Mouse (Mus musculus) CH12.LX (cell line): ENCODE results near the gene Gm20388. TPM values are rescaled to one million over a fixed set of nuclear protein-coding genes. Genes with fewer than 3 reads are reported as not detected.

ENCODE experiments used
- DNase-seq: peaks from one replicate; pipeline ENCODE4 v3.0.0-alpha.2; 2013; ENCODE audit errors: extremely low read depth
- H3K27ac ChIP-seq: 2 replicates; pipeline ENCODE4 v1.5.1; 2012; ENCODE audit warnings: low read depth, mild to moderate bottlenecking, control low read depth, moderate library complexity; ENCODE audit not compliant: insufficient read depth
- H3K27me3 ChIP-seq: replicated peaks from 2 replicates; pipeline ENCODE3; 2012; ENCODE audit warnings: inconsistent platforms
- H3K36me3 ChIP-seq, 2 experiments: replicated peaks in 1 of 2; 2 replicates each; pipeline versions ENCODE3 to v1.6.1; 2012; ENCODE audit warnings: inconsistent platforms in 1 of 2, low read length in 1 of 2, mild to moderate bottlenecking in 1 of 2, mixed read lengths in 1 of 2, moderate library complexity in 1 of 2; ENCODE audit not compliant: control insufficient read depth in 1 of 2, insufficient read depth in 1 of 2
- H3K4me1 ChIP-seq, 2 experiments: 2 replicates each; pipeline ENCODE4 v1.6.1; 2012; ENCODE audit warnings: inconsistent platforms in 1 of 2, moderate library complexity in 1 of 2; ENCODE audit not compliant: insufficient read depth in 2 of 2, control insufficient read depth in 1 of 2
- H3K4me2 ChIP-seq: 2 replicates; pipeline ENCODE4 v1.6.1; 2012; ENCODE audit warnings: low read depth, mild to moderate bottlenecking, control low read depth; ENCODE audit not compliant: poor library complexity, insufficient read depth, severe bottlenecking
- H3K4me3 ChIP-seq, 3 experiments: fragments of 150-350 bp in 1 of 3; sonication (generic) in 1 of 3; replicated peaks in 1 of 3; 2 replicates each; pipeline versions ENCODE3 to v1.5.1; 2011 to 2012; ENCODE audit warnings: low read depth in 2 of 3, low read length in 2 of 3, mild to moderate bottlenecking in 2 of 3, moderate library complexity in 2 of 3, control low read depth in 1 of 3, improper control_type of control experiment in 1 of 3, inconsistent platforms in 1 of 3, mixed read lengths in 1 of 3; ENCODE audit not compliant: poor library complexity in 1 of 3
- H3K79me2 ChIP-seq: replicated peaks from 2 replicates; pipeline ENCODE4 v1.6.1; 2012; ENCODE audit warnings: mild to moderate bottlenecking, moderate library complexity; ENCODE audit not compliant: control insufficient read depth, poor library complexity, insufficient read depth, severe bottlenecking; ENCODE audit errors: extremely low read depth
- H3K9ac ChIP-seq: 2 replicates; pipeline ENCODE4 v1.6.1; 2012; ENCODE audit warnings: low read depth, mild to moderate bottlenecking, control low read depth, moderate library complexity; ENCODE audit not compliant: insufficient read depth
- H3K9me3 ChIP-seq: replicated peaks from 2 replicates; pipeline ENCODE3; 2012; ENCODE audit warnings: low read length, inconsistent platforms, mixed read lengths
- BHLHE40 ChIP-seq: IDR thresholded peaks from 2 replicates; pipeline ENCODE4 v1.6.1; 2011; ENCODE audit warnings: mild to moderate bottlenecking, low read depth, low read length, improper control_type of control experiment
- CHD1 ChIP-seq: IDR thresholded peaks from 2 replicates; pipeline ENCODE4 v1.6.1; 2012; ENCODE audit warnings: low read depth, low read length, improper control_type of control experiment, inconsistent platforms
- CHD2 ChIP-seq: IDR thresholded peaks from 2 replicates; pipeline ENCODE4 v1.6.1; 2011; ENCODE audit warnings: low read length, improper control_type of control experiment
- E2F4 ChIP-seq: IDR thresholded peaks from 2 replicates; pipeline ENCODE4 v1.6.1; 2011; ENCODE audit warnings: low read depth, low read length, improper control_type of control experiment; ENCODE audit not compliant: insufficient replicate concordance
- ELF1 ChIP-seq: IDR thresholded peaks from 2 replicates; pipeline ENCODE4 v1.6.1; 2014; ENCODE audit warnings: low read depth, mild to moderate bottlenecking, inconsistent platforms, low read length, improper control_type of control experiment
- ETS1 ChIP-seq: conservative IDR thresholded peaks from 2 replicates; pipeline ENCODE4 v1.6.1; 2012; ENCODE audit warnings: low read depth, mild to moderate bottlenecking, inconsistent platforms, low read length, improper control_type of control experiment, moderate library complexity
- IRF4 ChIP-seq: IDR thresholded peaks from 2 replicates; pipeline ENCODE4 v1.6.1; 2014; ENCODE audit warnings: low read depth, mild to moderate bottlenecking, inconsistent platforms, low read length, improper control_type of control experiment
- JUND ChIP-seq: conservative IDR thresholded peaks from 2 replicates; pipeline ENCODE4 v1.6.1; 2011; ENCODE audit warnings: low read depth, low read length, improper control_type of control experiment
- MAFK ChIP-seq: IDR thresholded peaks from 2 replicates; pipeline ENCODE4 v1.6.1; 2011; ENCODE audit warnings: low read length, improper control_type of control experiment; ENCODE audit not compliant: insufficient replicate concordance
- MAZ ChIP-seq: IDR thresholded peaks from 2 replicates; pipeline ENCODE4 v1.6.1; 2012; ENCODE audit warnings: low read depth, mild to moderate bottlenecking, inconsistent platforms, low read length, improper control_type of control experiment, moderate library complexity
- MEF2A ChIP-seq: IDR thresholded peaks from 2 replicates; pipeline ENCODE4 v1.6.1; 2014; ENCODE audit warnings: low read depth, mild to moderate bottlenecking, inconsistent platforms, low read length, improper control_type of control experiment, borderline replicate concordance
- NELFE ChIP-seq: IDR thresholded peaks from 2 replicates; pipeline ENCODE4 v1.6.1; 2011; ENCODE audit warnings: low read depth, low read length, improper control_type of control experiment
- NRF1 ChIP-seq: IDR thresholded peaks from 2 replicates; pipeline ENCODE4 v1.6.1; 2014; ENCODE audit warnings: low read depth, mild to moderate bottlenecking, inconsistent platforms, low read length, improper control_type of control experiment, moderate library complexity
- PAX5 ChIP-seq: IDR thresholded peaks from 2 replicates; pipeline ENCODE4 v1.6.1; 2012; ENCODE audit warnings: low read length, inconsistent platforms, mixed read lengths
- RAD21 ChIP-seq: IDR thresholded peaks from 2 replicates; pipeline ENCODE4 v1.6.1; 2011; ENCODE audit warnings: low read depth, mild to moderate bottlenecking, low read length, improper control_type of control experiment, moderate library complexity
- TBP ChIP-seq: conservative IDR thresholded peaks from 2 replicates; pipeline ENCODE4 v1.6.1; 2011; ENCODE audit warnings: low read depth, low read length, improper control_type of control experiment
- UBTF ChIP-seq: IDR thresholded peaks from 2 replicates; pipeline ENCODE4 v1.6.1; 2012; ENCODE audit warnings: low read depth, mild to moderate bottlenecking, inconsistent platforms, low read length, improper control_type of control experiment, moderate library complexity
- USF1 ChIP-seq: IDR thresholded peaks from 2 replicates; pipeline ENCODE4 v1.6.1; 2014; ENCODE audit warnings: low read depth, mild to moderate bottlenecking, inconsistent platforms, low read length, improper control_type of control experiment
- ZKSCAN1 ChIP-seq: IDR thresholded peaks from 2 replicates; pipeline ENCODE4 v1.6.1; 2012; ENCODE audit warnings: low read depth, inconsistent platforms, low read length, improper control_type of control experiment, borderline replicate concordance
- dilution Hi-C: fragments of 300-500 bp; cut with MboI; formaldehyde crosslinking; loops from 2 replicates; pipeline ENCODE4 v1.14.3; 2020; ENCODE audit warnings: low sequenced_read_pairs; ENCODE audit not compliant: extremely low pct_unique_long_range_greater_than_20kb, extremely low pct_ligation_motif_present
- in situ Hi-C: fragments of 300-500 bp; cut with MboI; formaldehyde crosslinking; loops from 3 replicates; pipeline ENCODE4 v1.14.3; 2019; ENCODE audit warnings: low sequenced_read_pairs, low pct_ligation_motif_present, low pct_unique_long_range_greater_than_20kb, mixed read lengths
- polyA plus RNA-seq: library from polyadenylated mRNA; unstranded; fragments of >175 nt; gene quantifications from 2 replicates; pipeline ENCODE4 v1.2.1, GENCODE M21; 2012; ENCODE audit warnings: low read depth; ENCODE audit not compliant: insufficient read length
- total RNA-seq, 2 experiments: library from RNA; depleted of rRNA; stranded (reverse); fragments of 300-350 nt in 1 of 2; fragments of >200 nt in 1 of 2; gene quantifications; 2 replicates each; pipeline ENCODE4 v1.2.3; 2012 to 2014

The Gm20388 gene
- total and polyA plus RNA-seq, 3 experiments = 14.8 to 26.3 (median 22.2) TPM

DNA sequence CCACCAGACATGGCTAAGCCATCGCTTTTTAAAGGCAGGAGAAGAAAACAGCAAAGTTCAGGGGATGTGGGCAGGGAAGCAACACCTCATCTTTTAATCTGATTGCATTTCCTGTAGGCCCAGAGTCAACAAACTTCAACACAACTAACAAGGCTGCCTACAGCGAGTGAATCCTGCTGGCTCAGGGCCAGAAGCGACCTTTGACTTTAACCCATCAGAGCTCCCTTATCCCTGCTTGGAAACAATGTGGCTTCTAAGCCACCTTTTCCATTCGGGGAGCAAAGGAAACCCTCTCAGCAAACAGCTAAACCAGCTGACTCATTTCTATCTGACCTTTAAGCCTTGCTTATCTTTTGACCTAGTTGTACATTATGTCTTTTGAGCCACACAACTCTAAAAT lies 3886.1 kb downstream of the Gm20388 start:
- DNase-seq = no peak
- dilution Hi-C loops = no loop called here

DNA sequence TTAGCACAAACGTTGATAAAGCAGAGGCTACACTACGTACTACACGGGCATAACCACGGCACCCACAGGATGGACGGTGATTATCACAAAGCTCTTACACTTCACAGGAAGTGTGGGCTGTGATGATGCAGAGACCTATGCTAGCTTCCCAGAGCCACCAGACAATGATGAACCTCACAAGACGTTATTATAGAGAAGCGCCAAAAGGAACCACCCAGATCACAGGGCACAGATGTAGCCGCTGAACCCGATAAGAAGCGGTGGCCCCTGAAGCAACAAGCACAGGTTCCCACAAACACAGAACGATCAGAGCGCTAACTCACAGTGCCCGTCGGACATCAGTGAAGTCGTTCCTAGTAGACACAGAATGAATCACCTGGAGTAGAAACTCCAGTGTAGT lies 3887.3 kb downstream of the Gm20388 start:
- Histone ChIP-seq H3K4me1 (peaks cover 2 to 19% of the 10 kb centered on the region in 2 experiments; a peak in 3 of 4 replicates), H3K9ac (no peak overlapping the region), H3K27me3 (no peaks in the 10 kb centered on the region), H3K27ac (no peak overlapping the region), H3K36me3 (no peaks in the 10 kb centered on the region), H3K4me3 (no peak overlapping the region), H3K4me2 (no peak overlapping the region), H3K9me3 (peaks cover 7% of the 10 kb centered on the region), H3K79me2 (no peaks in the 10 kb centered on the region)
- in situ Hi-C loops (loop anchor here (10.0 kb wide), 1 partner anchor 557 kb away; no protein-coding TSS in a partner anchor), dilution Hi-C loops (no loop called here)
- TF ChIP-seq ELF1 = no peak
- no peak for TF ChIP-seq ZKSCAN1
- no peak for TF ChIP-seq TBP
- TF ChIP-seq RAD21 = no peak
- no peak for DNase-seq

More for the DNA sequence above, 3886.1 kb downstream of the Gm20388 start:
- in situ Hi-C loops = loop anchor here (10.0 kb wide), 1 partner anchor 558 kb away; no protein-coding TSS in a partner anchor
- TF ChIP-seq UBTF (no peak), JUND (no peak), CHD2 (no peak), E2F4 (no peak), MEF2A (no peak), PAX5 (no peak), USF1 (no peak)
- H3K4me1 ChIP-seq = peaks cover 2 to 19% of the 10 kb centered on the region in 2 experiments; a peak in 3 of 4 replicates
- H3K9me3 ChIP-seq = peaks cover 7% of the 10 kb centered on the region
- no peak overlapping the region for H3K9ac ChIP-seq
- H3K27me3 ChIP-seq = no peaks in the 10 kb centered on the region
- no peaks in the 10 kb centered on the region for H3K79me2 ChIP-seq
- no peak overlapping the region for H3K4me3 ChIP-seq
- no peaks in the 10 kb centered on the region for H3K36me3 ChIP-seq
- H3K4me2 ChIP-seq = no peak overlapping the region
- no peak overlapping the region for H3K27ac ChIP-seq

DNA sequence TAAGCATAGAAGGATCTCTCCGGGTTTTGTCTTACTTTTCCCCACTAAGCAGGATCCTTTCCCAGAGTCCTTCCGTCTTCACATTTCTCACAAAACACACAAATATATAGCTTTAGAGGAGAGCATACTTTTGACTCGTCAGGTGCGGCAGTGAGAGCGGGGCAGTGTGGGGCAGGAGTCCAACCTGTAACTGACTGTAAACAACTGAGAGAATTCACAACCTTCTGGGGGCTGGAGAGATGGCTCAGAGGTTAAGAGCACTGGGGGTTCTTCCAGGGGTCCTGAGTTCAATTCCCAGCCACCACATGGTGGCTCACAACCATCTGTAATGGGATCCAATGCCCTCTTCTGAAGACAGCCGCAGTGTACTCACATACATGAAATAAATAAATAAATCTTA lies 3888.8 kb downstream of the Gm20388 start:
- dilution Hi-C loops = no loop called here
- H3K79me2 ChIP-seq = no peaks in the 10 kb centered on the region
- no peak for DNase-seq
- no peak overlapping the region for H3K4me3 ChIP-seq
- H3K27ac ChIP-seq = no peak overlapping the region
- in situ Hi-C loops = loop anchor here (10.0 kb wide), 1 partner anchor 555 kb away; no protein-coding TSS in a partner anchor
- H3K4me2 ChIP-seq = no peak overlapping the region
- H3K9ac ChIP-seq = no peak overlapping the region
- peaks cover 2% of the 10 kb centered on the region for H3K27me3 ChIP-seq
- TF ChIP-seq NELFE (no peak), IRF4 (no peak), ETS1 (no peak), CHD1 (no peak), JUND (no peak), MAZ (no peak), BHLHE40 (no peak), MAFK (no peak), NRF1 (no peak)
- TF ChIP-seq, all 38 proteins: peak for 0
- Histone ChIP-seq H3K4me1 (peaks cover 2 to 26% of the 10 kb centered on the region in 2 experiments; a peak in 3 of 4 replicates), H3K36me3 (no peaks in the 10 kb centered on the region), H3K9me3 (peaks cover 7% of the 10 kb centered on the region)
